Mouse (Mus musculus) forebrain, postnatal 0 days (tissue): ENCODE measurements around the gene Ncam2. TPM values are rescaled to one million over a fixed set of nuclear protein-coding genes. Genes with fewer than 3 reads are reported as not detected.
A peak's percentile ranks its signal among the peaks of the same experiment; 100 is the strongest.

ENCODE experiments used
- ATAC-seq: fragments of 200-750 bp; cut with Nextera tagmentation; 2 replicates; pipeline ENCODE4 v1.8.0; 2017; ENCODE audit warnings: mild to moderate bottlenecking, moderate library complexity
- DNase-seq: peaks from one replicate; pipeline ENCODE4 v3.0.0-alpha.2; 2015
- H3K27ac ChIP-seq: fragments of 300-500 bp; sonication (generic); 2 replicates; pipeline ENCODE4 v1.5.1; 2014; ENCODE audit warnings: low read depth, mild to moderate bottlenecking, antibody characterized with exemption, low read length, moderate library complexity, mixed read lengths
- H3K27me3 ChIP-seq: fragments of 300-500 bp; sonication (generic); 2 replicates; pipeline ENCODE4 v1.6.1; 2014; ENCODE audit warnings: mild to moderate bottlenecking, low read length, mixed read lengths; ENCODE audit not compliant: insufficient read depth
- H3K36me3 ChIP-seq: fragments of 300-500 bp; sonication (generic); 2 replicates; pipeline ENCODE4 v1.6.1; 2014; ENCODE audit warnings: mild to moderate bottlenecking, moderate library complexity; ENCODE audit not compliant: insufficient read depth
- H3K4me1 ChIP-seq: fragments of 300-500 bp; sonication (generic); 2 replicates; pipeline ENCODE4 v1.6.1; 2014; ENCODE audit warnings: antibody characterized with exemption; ENCODE audit not compliant: insufficient read depth
- H3K4me2 ChIP-seq: fragments of 300-500 bp; sonication (generic); 2 replicates; pipeline ENCODE4 v1.6.1; 2014; ENCODE audit warnings: low read depth, mild to moderate bottlenecking, moderate library complexity
- H3K4me3 ChIP-seq: fragments of 300-500 bp; sonication (generic); 2 replicates; pipeline ENCODE4 v1.5.1; 2014; ENCODE audit warnings: low read depth, low read length, mixed read lengths
- H3K9ac ChIP-seq: fragments of 300-500 bp; sonication (generic); 2 replicates; pipeline ENCODE4 v1.6.1; 2014; ENCODE audit warnings: mild to moderate bottlenecking
- H3K9me3 ChIP-seq: fragments of 300-500 bp; sonication (generic); 2 replicates; pipeline ENCODE4 v1.6.1; 2016; ENCODE audit warnings: low read length
- CTCF ChIP-seq: sonication (generic); IDR thresholded peaks from 2 replicates; pipeline ENCODE4 v1.5.1; 2016; ENCODE audit warnings: antibody characterized with exemption, control low read depth, low read depth
- WGBS: fragments of 180-500 bp; shearing (Covaris S2); extraction: QIAGEN DNeasy Blood & Tissue Kit; methylation state at CpG from one replicate; pipeline ENCODE4 v1.1.7; 2014; 5-methylcytosine and 5-hydroxymethylcytosine counted together
- polyA plus RNA-seq: library from polyadenylated mRNA; unstranded; fragments of >200 nt; fragmentation: Nextera tagmentation; extraction: Ambion mirVana; gene quantifications from 2 replicates; pipeline ENCODE4 v1.2.1, GENCODE M21; 2015
- total RNA-seq: library from RNA; depleted of rRNA; stranded (reverse); fragments of >200 nt; gene quantifications from 2 replicates; pipeline ENCODE4 v1.2.3, GENCODE M21; 2014; rRNA removed

Ncam2 gene
- total RNA-seq (44.5 and 54.6 TPM in 2 replicates), polyA plus RNA-seq (5.1 and 12.2 TPM in 2 replicates)

DNA sequence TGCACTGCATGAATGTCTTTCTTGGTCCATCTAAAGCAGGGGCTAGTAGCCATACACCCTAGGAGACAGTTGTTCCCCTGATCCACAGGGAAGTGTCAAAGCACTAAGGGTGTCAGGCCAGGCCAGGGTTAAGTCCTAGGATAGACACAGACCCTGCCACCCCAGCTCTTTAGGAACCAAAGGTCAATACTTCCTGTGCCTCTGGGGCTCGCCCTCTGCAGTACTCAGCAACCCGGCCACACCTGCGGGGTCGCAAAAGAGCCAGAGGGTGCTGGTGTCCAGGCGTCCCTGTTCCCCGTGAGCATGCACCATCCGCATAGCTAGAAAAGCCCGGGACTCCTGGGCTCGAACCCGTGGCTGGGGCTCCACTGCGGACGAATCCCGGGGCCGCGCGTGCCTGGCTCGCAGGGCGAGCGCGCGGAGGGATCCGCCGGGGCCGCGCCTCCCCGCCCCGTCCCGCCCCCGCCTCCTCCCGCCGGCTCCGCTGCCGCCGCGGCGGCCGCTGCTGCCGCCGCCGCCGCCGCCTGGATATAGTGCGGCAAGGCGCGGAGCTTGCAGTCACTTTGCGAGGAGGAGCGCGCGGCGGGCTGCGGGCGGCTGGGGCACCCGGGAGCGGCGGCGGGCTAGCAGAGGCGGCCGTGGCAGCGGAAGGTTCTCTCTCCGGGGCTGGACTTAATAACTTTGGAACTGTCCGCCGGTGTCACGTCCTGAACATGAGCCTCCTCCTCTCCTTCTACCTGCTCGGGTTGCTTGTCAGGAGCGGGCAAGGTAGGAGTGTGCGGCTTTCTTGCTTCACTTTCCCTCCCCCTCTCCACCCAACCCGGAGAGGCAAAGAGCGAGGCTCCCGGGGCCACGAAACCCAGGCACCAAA lies at the start of gene Ncam2:
Gene Ncam2 (plus strand): TSS at position 497 of the 871 bp plus-strand sequence.
- Histone ChIP-seq H3K9me3 (no peaks in the 10 kb centered on the region), H3K4me2 (peak within 1 kb of the TSS; percentile 67), H3K4me1 (peaks cover 8% of the 10 kb centered on the region), H3K4me3 (peak within 1 kb of the TSS; percentile 63), H3K27ac (peak within 1 kb of the TSS; percentile 81), H3K27me3 (no peaks in the 10 kb centered on the region), H3K36me3 (no peaks in the 10 kb centered on the region), H3K9ac (peak within 1 kb of the TSS; percentile 69)
- DNase-seq (peak; percentile 87), ATAC-seq (peak; percentile 86)
- TF ChIP-seq CTCF: no peak
- WGBS: under 1% methylated on average over 47 of the region's 70 CpGs

DNA sequence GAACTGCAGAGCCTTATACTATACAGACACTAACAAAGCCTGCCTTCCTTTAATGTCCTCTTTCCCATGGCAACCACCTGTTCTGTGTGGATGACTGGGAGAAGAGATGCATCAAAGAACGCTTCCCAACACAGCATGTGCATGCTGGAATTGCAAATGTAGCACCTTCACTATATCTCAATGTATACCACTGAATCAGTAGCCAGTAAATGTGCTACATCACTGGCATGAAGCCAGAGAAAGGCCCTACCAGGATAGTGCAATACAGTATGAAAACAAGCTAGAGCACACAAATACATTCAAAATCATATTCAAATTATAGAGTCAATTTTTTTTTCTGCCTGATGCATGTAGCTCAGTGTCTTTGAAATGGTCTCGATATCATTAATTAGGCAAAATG lies 29.7 kb upstream of the Ncam2 start:
- Histone ChIP-seq H3K4me1 (no peaks in the 10 kb centered on the region), H3K4me2 (no peak overlapping the region), H3K27ac (no peak overlapping the region), H3K4me3 (no peak overlapping the region), H3K36me3 (no peaks in the 10 kb centered on the region), H3K9me3 (no peaks in the 10 kb centered on the region), H3K9ac (no peak overlapping the region), H3K27me3 (no peaks in the 10 kb centered on the region)
- no peak for TF ChIP-seq CTCF
- DNase-seq (no peak), ATAC-seq (no peak)
- 79% methylated on average over 2 of the region's 2 CpGs for WGBS

DNA sequence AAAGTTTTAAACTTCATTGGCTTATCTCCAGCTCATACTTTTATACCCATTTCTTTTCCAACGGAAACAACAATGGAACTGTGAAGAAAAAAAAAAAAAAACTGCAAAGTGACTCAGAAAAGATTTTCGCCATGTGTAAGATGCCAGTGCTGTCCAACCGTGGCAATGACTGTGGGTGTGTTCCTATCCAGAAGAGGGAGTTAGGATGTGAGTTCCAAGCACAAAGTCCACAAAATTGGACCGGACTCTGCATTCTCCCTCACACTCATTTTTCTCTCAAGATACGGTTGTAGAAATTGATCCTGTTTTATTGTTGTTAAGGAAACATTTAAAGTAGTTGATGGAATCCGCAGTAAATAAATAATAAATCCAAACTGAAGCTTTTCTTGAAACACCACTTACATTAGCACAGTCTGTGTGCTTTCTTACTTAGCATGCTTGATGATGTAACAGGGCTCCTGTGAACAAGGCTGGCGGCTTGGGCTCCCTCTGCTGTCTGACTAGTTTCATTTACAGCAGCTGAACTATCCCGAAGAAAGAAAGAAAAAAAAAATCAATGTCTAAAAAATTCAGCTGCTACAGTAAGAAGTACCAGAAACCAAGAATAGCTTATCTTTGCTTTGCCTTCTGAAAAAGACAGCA lies 25.1 kb upstream of the Ncam2 start:
- ATAC-seq (peak; percentile 94), DNase-seq (peak; percentile 84)
- Histone ChIP-seq H3K9ac (no peak overlapping the region), H3K27ac (no peak overlapping the region), H3K27me3 (no peaks in the 10 kb centered on the region), H3K9me3 (no peaks in the 10 kb centered on the region), H3K4me3 (no peak overlapping the region), H3K4me1 (no peaks in the 10 kb centered on the region), H3K4me2 (no peak overlapping the region), H3K36me3 (no peaks in the 10 kb centered on the region)
- WGBS: 44% methylated on average over 8 of the region's 8 CpGs
- TF ChIP-seq CTCF: peak; percentile 80

DNA sequence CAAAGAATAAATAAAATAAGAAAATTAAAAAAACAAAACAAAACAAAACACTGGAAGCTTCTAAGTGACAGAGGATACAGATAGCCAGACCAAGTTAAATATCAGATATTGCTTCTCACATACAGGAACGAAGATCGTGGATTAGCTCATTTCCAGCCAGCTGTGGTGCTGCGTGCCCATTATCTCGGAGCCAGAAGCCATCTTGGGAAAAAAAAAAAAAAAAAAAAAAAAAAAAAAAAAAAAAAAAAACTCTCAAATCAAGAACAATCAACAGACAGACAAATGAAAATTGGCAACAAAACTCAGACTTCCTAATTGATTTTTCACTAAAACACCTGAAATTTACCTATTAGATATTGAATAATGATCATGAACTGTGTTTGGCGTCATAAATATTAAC lies 20.7 kb upstream of the Ncam2 start:
- H3K9ac ChIP-seq: no peak overlapping the region
- H3K4me3 ChIP-seq: no peak overlapping the region
- H3K9me3 ChIP-seq: no peaks in the 10 kb centered on the region
- no peak for TF ChIP-seq CTCF
- no peaks in the 10 kb centered on the region for H3K36me3 ChIP-seq
- no peak overlapping the region for H3K4me2 ChIP-seq
- 93% methylated on average over 5 of the region's 5 CpGs for WGBS
- H3K27me3 ChIP-seq: no peaks in the 10 kb centered on the region
- no peak overlapping the region for H3K27ac ChIP-seq
- no peaks in the 10 kb centered on the region for H3K4me1 ChIP-seq
- DNase-seq: no peak
- ATAC-seq: no peak

DNA sequence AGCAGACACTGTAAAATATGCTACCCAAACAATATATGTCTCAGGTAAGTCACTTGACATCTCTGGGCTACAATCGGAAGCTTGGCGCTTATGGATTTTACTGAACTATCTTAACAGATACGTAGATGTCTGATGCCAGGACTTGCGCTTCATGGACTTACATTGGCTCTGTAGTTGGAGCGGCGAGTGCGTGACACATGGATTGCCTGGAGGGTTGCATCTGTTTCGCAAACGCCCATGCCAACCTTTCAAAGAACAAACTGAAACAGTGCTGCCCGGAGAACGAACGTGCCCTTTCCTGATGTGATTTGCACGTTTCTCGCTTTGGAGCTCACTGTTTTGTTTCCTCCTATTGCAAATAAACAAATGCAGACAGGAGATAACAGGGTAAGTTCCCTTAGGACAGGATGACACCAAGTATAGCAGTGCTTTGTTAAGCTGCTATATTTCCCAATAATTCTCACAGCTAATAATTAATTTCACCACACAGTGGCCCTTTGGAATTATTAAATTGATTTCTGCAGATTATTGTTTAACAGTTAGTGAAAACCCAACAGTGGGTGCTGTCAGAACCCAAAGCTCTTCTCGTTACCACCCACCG lies 12.8 kb upstream of the Ncam2 start:
- Histone ChIP-seq H3K4me1 (no peaks in the 10 kb centered on the region), H3K36me3 (no peaks in the 10 kb centered on the region), H3K27me3 (no peaks in the 10 kb centered on the region), H3K4me3 (no peak overlapping the region), H3K9me3 (no peaks in the 10 kb centered on the region), H3K9ac (no peak overlapping the region), H3K27ac (no peak overlapping the region), H3K4me2 (peak overlapping the region; percentile 26)
- WGBS: 68% methylated on average over 16 of the region's 16 CpGs
- no peak for TF ChIP-seq CTCF
- DNase-seq (peak; percentile 15), ATAC-seq (no peak)

DNA sequence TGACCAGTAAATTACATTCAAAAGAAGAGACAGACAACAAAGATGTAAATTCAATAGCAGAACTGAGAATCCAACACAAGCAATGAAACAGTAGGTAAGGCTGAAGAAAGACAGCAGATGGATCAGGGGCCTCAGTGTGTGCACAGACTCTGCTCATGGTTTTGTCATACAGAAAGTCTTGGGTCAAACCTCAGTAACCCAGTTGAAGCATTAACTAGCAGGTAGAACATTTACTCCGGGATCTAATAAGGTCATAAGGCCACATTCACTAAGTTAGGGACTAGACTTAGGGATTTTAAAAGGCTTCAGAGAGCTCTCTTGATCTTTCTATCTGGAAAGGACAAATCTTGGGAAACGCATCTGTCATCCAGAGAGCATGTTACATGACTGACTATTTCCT lies 8.9 kb upstream of the Ncam2 start:
- Histone ChIP-seq H3K9me3 (no peaks in the 10 kb centered on the region), H3K27ac (no peak overlapping the region), H3K4me3 (no peak overlapping the region), H3K27me3 (no peaks in the 10 kb centered on the region), H3K4me1 (no peaks in the 10 kb centered on the region), H3K4me2 (no peak overlapping the region), H3K36me3 (no peaks in the 10 kb centered on the region), H3K9ac (no peak overlapping the region)
- no peak for TF ChIP-seq CTCF
- DNase-seq: no peak
- 90% methylated on average over 2 of the region's 2 CpGs for WGBS
- ATAC-seq: no peak

DNA sequence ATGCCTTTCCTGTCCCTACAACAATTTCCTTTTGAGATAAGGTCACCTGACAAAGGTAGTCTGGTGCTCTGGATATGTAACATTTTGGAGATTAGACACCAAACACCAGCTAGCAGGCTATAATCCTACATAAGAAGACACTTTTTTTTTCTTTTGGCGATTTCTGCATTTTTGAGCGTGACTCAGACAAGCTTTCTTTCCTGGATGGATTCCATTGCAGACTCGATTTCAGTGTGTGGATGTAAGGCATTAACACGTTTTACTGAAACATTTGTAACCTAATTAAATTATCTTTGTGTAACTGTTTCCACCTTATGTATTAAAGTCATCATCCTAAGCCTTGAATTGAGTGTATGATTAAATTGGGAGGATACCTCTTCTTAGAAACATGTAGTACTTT lies 7.9 kb upstream of the Ncam2 start:
- H3K4me2 ChIP-seq: no peak overlapping the region
- no peaks in the 10 kb centered on the region for H3K36me3 ChIP-seq
- H3K4me3 ChIP-seq: no peak overlapping the region
- no peak overlapping the region for H3K27ac ChIP-seq
- no peaks in the 10 kb centered on the region for H3K9me3 ChIP-seq
- H3K9ac ChIP-seq: no peak overlapping the region
- no peaks in the 10 kb centered on the region for H3K4me1 ChIP-seq
- TF ChIP-seq CTCF: no peak
- DNase-seq (no peak), ATAC-seq (no peak)
- WGBS: 67% methylated on average over 4 of the region's 4 CpGs
- H3K27me3 ChIP-seq: no peaks in the 10 kb centered on the region
